Mouse (Mus musculus): Measurements from ENCODE around the gene Rilp.

Gene Rilp

DNA sequence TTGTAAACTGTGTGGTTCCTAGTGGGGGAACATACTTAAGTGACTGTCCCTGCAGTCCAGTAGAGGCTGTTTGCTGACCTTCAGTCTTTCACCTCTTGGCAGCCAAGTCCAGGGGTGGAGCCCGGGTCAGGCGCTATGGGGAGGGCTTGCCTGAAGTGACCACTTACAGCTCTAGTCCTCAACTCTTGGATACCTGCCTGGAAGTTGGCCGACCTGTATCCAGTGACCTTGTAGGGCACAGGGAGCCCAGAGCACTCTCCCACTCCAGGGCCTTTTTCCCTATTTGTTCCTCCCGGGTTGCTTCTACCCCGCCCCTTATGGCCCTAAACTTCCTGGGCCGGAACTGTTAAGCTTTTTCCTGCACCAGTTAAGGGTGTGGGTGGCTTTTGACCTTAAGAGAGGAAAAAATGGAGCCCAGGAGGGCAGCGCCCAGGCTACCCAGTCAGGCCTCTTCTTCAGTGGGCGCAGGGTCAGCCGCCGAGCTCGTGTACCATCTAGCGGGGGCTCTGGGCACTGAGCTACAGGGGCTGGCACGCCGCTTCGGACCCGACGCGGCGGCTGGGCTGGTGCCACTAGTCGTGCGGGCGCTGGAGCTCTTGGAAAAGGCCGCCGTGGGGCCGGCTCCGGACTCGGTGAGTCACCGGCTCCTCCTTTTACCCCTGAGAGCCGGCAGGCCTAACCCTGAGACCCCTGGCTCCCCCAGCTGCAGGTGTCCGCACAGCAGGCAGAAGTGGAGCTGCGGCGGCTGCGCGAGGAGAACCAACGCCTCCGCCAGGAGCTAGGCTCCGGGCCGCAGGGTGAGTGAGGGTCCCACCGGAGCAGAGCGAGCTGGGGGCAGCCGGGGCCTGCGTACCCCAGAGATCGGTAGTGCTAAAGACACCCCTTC lies at the start of gene Rilp:
Gene Rilp (plus strand): TSS at position 354 of the 886 bp plus-strand sequence.
- DNase-seq (ENCODE audit: low spot score in 2 of 2): peak in 1 of 2 experiments; percentile 42

DNA sequence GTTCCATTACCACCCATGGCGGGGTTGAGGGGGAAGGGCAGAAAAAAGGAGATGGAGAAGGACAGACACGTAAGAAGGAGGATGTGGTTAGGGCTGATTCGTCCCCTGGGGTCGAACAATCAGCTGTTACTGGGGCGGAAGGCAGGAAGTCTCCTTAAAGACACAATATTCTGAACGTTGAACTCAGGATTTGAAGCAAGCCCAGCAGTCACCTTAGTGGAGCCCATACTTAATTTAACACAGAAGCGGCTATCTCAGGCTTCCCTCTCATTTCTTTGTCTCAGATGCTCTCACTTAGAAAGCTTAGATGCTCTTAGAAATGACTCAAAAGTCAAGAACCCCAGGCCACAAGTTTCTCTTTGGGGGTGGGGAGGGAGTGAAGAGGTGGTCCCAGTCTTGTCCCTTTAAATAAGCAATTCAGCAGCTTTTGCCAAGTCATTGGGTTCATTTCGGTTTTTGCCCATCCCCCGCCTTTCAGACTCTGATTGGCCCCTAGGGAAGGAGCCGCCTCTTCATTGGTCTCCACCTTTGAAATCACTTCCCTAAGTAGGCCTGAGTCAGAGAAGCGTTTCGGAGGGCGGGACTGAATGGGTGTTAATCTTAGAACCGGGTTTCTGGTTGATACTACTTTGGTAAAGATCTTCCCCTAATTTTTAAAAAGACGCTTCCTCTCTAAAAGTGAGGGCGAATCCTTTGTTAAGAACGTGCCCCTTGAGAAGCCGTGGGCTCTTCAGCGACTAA lies 49.6 kb upstream of the Rilp start:
- peak; percentile 91 for DNase-seq (ENCODE audit: low spot score in 2 of 2)

DNA sequence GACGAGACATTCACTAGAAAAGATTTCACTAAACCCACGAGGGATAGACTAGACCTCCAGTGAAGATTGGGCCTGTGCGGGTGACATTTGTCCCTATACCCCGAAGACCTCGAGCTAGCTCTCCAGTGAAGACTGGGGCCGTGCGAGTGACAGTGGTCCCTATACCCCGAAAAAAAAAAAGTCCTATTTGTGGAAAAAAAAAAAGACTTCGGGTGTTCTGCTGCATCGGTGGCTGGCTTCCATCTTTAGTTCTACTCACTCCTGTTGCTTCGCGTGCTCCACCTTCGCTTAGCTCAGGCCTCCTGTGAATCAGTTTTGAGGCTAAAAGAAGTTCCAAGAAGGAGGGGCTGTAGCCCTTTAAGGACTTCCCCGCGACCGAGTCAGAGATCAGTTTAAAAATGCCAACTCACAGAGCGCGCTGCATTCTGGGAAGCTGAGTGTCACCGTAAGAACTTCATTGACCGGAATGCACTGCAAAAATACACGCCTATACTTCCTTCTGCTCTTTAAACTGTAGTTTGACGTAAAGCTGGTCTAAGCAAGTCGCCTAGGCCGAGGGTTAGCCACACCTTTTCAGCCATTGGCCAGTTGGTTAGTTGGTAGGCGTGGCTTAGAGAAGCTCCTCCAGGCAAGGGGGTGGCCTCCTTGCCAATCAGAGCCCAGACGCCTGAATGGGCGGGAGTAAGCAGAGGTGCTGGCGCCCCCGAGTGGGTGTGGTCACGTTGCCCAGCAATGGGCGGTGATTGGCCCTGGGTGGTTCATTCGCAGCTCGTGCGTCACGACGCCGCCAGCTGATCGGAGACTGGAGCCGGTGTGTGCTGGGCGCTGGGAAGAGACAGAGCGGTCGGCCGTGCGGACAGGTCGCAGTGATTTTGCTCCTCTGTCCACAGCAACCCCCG lies 48.8 kb upstream of the Rilp start, which contains the start of gene Tlcd2:
Gene Tlcd2 (plus strand): TSS at position 872 of the 899 bp plus-strand sequence.
- peak; percentile 99 for DNase-seq (ENCODE audit: low spot score in 2 of 2)

DNA sequence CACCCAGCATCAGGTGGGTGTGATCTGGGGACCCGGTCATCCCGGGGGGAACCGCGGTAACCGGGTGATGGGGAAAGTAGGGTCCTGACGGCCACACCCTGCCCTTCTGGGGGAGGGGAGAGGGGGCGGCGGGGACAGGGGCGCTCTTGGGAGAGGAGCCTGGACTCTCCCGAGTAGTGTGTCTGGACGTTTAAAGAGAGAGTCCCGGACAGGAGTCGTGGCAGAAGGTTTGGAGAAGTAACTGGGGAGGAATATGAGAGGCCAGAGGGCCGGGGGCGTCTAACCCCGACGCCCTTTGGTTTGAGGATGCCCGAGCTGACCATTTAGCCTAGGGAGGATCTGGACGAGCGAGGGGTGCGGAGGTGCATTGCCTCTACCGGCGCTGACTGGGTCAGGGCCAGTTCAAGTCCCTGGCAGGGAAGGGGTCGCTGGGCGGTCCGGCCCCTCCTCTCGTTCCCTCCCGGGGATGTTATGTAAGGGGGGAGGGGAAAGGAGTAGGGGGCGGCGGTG lies 48.1 kb upstream of the Rilp start:
- DNase-seq (ENCODE audit: low spot score in 2 of 2): no peak

DNA sequence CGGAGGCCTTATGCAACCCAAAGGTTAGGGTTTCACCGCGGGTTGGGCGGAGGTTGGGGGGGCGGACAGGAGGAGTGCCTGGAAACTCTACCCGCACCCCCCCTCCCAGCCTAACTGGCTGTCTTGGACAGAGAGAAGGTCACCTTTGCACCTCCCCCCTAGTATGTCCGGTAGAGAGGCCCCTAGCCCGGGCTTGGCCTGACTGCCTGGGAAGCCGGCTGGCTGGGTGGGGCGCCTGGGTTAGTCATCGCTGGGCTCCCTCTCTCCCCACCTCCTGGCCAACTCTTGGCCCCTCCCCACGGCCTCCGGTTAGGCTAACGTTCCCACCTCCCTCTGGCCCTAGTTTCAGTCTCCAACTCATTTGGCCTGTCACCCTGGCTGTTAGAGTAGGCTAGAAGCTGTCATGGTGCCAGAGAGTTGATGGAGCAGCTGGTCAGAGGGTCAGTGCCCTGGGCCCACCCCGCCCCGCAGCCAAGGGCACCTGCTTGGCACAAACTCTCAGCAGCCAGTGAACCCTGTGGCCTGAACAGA lies 47.6 kb upstream of the Rilp start:
- no peak for DNase-seq (ENCODE audit: low spot score in 2 of 2)

DNA sequence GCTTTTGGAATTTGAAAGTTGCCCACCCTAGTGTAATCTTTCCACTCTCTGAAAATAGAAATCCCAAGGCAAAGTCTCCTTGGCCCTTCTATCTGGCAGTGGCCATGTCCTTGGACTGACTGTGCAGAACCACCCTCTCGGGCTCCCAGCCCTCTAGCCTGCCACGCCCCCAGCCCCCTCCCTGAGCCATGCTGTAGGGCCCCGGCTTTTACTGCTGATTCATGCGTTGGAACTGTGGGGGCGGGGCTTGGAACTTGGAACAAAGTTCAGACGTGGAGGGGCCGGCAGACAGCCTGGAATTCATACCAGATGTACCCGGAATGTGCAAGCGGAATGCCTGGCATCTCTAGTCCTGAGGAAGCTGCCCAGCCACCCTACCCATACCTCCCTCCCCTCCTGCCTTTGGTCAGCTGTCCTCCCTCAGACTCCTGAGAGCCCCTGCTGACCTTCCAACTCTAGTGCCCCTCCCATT lies 47.0 kb upstream of the Rilp start:
- peak; percentile 59 for DNase-seq (ENCODE audit: low spot score in 2 of 2)

DNA sequence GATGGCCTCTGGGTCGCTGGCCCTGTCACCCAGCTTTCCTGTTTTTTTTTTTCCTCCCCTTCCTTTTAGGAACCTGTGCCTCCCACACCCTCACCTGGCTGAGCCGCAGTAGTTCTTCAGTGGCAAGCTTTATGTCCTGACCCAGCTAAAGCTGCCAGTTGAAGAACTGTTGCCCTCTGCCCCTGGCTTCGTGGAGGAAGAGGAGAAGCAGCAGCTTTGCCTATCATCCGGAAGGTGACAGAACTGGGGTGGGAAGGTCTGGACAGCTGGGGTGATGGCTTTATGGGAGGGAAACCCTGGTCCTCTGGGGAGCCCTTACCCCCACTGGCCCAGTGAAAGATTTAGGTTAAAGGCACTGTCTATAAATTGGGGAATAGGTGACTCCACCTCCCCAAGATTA lies 46.3 kb upstream of the Rilp start:
- no peak for DNase-seq (ENCODE audit: low spot score in 2 of 2)

DNA sequence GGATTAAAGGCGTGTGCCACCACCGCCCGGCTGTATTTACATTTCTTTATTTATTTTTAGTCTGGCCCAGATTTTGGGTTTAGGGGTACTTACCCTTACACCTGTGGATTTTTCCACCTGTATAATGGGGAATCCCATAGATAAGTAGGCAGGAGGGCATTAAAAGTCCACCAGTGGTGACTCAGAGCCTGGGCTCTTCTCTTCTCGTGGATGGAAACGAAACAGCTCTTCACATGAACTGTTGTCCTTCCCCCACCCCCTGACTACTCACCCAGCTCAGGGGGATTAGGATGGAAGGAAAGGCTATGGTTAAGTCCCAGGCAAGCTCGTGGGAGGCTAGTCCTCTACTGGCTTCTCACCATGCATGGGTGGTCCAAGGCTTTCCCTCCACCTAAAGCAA lies 45.5 kb upstream of the Rilp start:
- DNase-seq (ENCODE audit: low spot score in 2 of 2): no peak

DNA sequence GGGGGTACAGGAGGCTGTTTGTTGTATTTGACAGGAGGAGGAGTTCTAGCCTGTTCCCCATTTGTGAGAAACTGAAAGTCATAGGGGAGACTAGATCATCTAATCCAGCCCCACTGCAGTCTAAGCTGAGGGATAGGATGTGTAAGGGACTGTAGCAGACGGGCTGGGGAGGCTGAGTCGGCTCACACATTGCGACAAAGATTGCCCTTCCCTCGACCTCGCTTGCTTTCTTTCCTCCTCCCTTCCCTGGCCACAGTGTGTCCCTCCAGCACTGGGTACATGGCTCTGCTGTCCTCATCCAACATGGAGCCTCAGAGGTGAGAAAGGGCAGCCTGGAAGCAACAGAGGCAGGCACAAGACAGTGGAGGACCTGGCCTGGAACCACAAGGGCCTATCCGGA lies 44.8 kb upstream of the Rilp start:
- DNase-seq (ENCODE audit: low spot score in 2 of 2): no peak

DNA sequence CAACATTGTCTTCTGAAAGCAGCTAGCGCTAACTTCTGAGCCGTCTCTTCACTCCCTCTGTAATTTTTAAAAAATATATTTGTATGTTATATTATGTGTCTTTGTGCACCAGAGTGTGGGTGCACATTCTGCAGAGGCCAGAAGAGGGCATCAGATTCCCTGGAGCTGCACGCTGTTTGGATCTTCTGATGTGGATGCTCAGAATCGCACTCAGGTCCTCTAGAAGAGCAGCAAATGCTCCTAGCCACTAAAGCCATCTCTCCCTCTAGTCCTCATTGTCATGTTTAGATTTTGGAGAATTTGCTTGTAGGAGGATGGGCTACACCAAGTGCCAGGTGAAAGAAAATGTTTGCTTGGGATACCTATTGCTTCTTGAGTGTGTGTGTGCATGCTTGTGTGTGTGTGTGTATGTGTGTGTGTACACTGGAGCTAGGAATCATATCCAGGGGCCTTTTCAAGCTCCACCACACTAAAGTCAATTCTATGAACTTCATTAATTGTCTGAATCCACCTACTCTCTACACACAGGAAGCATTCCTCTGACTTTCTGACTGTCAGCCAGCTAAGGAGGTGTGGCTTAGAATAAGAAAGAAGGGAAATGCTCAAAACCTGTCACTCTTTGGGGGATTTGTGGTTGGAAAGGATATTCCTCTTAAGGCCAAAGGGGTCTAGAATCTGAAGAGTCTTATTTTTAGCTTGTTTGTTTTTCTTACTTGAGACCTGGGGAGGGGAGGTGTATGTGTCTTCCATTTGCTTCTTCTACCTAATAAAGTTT lies 43.0 kb upstream of the Rilp start:
- no peak for DNase-seq (ENCODE audit: low spot score in 2 of 2)

DNA sequence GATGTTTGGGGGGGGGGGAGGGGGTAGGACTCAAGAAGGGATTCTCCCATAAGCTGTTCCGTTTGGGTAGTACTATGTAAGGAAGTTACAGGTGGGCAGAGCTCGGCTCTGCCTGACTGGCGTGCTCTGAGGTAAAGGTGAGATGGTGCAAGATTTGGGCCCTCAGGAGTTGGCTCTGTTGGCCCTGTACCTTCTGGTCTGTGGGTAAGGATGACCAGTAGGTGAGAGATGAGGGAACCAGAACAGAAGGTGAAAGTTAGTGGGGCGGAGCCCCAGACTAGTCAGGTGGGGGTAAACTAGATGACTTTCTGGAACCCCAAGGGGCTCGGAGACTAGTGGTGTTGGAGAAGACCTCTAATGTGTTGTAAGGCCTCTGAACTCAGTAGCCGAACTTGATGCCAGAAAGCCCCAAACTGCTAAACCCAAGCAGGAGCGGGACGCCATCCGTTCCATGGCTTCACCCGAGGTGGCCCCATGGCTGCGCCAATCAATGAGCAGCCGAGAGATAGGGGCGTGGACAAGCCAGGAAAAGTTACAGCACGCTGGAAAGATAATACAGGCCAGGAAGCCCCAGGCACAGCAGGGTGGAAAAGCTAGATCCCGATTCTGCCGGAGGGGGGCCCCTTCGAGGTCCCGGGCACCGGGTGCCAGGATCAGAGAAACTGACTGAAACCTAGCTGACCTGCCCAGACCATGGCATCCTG lies 42.2 kb upstream of the Rilp start:
- no peak for DNase-seq (ENCODE audit: low spot score in 2 of 2)

DNA sequence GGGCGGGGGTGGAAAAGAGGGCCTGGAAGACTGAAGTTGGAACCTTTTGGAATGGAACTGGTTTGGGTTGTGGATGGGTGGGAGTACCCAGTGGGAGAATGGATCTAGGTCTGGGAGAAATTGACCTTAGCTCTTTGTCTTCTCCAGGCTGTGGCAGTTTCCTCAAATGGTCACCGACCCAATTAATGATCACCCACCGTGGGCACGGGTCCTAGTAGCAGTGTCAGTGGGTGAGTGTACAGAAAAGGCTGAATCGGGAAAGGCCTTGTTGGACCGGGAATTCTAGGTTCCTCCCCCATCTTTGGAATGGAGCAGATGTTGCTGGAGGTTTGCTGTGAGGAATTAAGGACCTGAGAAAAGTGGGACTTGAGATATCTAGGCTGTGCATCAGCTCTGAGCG lies 41.5 kb upstream of the Rilp start:
- no peak for DNase-seq (ENCODE audit: low spot score in 2 of 2)

DNA sequence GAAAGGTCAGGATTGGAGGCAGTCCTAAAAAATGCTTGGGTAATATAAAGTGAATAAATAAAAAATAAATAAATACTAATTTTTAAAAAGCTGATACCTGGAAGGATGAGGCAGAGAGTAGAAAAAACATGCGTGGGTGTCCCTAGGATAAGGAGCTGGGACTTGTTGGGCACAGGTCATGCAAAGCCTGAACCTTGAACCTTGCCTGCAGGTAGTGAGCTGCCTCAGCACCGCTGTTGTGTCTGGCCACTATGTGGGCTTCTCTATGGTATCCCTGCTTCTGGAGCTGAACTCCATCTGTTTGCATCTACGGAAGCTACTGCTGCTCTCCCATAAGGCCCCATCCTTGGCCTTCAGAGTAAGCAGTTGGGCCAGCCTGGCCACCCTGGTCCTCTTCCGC lies 40.6 kb upstream of the Rilp start:
- no peak for DNase-seq (ENCODE audit: low spot score in 2 of 2)

DNA sequence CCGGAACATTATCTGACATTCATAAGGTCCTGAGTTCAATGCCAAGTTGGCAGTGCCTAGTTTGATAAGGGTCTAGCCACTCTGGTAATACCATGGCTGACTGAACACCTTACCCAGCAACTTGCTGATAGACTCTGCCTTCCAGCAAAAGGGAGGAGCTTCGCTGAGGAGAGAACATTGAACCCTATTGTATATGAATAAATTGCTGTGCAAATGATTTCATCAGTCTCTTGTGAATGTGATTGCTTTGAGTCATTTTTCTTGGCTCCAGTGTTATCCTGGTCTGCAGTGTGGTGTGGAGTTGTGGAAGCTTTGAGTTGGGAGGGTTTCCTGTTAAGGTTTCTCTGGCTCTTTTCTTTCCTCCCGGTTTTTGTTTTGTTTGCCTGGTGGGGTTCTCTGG lies 39.2 kb upstream of the Rilp start:
- no peak for DNase-seq (ENCODE audit: low spot score in 2 of 2)

DNA sequence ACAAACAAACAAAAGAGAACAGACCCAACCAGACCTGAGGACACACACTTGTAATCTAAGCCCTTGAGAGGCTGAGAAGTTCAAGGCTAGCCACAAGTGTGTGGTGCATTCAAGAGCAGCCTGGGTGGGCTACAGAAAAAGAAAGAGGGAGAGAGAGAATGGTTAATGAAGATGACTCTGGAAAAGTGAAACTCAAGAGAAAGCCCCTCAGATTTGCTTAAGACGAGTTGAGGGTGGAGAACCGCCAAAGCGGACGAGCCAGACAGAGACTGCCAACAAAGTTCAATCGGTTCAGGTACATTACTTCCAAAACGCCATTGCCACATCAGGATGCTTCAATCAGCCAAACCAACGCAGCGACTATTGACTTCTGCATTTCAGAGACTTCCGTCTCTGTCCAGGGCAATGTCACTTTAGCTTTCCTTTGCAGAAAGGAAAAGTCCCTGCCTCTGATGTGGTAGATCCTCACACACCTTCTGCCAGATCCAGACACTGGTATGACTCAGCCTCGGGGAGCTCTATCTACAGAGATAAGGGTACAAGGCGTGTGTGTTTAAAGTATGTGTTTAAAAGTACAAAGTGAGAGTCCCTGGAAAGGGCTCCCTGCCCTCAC lies 37.3 kb upstream of the Rilp start:
- no peak for DNase-seq (ENCODE audit: low spot score in 2 of 2)

DNA sequence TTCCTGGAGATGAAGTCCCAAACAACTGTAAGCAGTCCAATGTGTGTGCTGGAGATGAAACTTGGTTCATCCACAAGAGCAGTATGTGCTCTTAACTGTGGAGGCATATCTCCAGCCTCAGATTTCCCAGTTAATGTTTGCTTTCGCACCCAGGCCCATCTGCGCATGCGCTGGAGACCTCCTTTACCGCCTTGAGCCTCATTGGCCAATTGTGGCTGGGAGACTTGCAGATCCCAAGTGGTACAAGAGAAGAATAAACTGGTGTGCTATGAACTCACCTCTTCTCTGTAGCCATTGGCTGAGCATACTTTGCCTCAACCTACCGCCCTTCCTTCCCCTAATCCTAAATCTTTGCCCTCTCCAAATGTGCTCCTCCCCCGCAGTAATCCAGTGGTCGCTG lies 36.5 kb upstream of the Rilp start:
- no peak for DNase-seq (ENCODE audit: low spot score in 2 of 2)

DNA sequence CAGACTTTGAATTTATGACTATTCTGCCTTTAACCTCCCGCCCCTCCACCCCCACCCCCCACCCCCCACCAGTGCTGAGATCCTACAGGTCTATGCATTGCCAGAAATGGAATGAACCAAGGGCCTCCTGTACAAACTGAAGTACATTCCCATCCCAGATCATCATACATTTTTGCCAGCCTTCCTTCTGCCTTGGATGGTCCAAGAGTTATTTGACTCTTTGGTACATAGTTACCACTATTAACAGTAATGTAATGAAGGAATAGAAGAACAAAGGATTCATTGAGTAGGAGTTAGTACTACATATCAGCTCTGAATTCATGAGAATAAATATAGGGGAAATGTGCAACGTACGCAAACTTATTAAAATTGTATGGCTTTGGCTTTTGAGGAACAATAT lies 23.7 kb upstream of the Rilp start:
- no peak for DNase-seq (ENCODE audit: low spot score in 2 of 2)

DNA sequence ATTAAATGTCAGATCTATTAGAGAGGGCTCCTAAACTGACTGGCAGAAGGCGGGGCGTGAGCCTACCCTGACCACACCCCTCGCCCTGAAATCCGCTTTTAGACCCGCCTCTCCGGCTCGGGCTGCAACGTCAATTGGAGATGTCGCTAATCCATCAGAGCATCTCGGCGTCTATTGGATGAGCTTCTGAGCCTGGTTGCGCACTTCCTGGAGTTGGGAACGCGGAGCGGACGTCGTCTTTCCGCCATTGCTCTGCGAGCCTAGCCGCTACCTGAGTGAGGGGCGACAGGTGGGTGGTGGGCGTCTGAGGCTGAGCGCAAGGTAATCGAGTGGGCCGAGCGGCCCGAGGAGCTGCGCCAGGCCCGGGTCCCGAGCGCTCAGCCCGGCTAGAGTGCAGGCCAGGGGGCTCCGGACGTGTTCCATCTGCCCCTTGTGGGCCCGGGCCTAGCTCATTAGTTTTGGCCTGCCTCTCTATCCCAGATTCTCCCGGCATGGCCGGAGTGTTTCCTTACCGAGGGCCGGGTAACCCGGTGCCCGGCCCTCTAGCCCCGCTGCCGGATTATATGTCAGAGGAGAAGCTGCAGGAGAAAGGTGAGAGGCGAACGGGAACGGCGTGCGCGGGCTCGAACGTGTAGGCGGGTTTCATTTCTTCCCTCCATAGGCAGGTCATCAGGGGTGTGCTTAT lies 23.2 kb upstream of the Rilp start, which contains the start of gene Prpf8:
Gene Prpf8 (plus strand): TSS at position 216 of the 685 bp plus-strand sequence.
- DNase-seq (ENCODE audit: low spot score in 2 of 2): peak; percentile 99 to 100

DNA sequence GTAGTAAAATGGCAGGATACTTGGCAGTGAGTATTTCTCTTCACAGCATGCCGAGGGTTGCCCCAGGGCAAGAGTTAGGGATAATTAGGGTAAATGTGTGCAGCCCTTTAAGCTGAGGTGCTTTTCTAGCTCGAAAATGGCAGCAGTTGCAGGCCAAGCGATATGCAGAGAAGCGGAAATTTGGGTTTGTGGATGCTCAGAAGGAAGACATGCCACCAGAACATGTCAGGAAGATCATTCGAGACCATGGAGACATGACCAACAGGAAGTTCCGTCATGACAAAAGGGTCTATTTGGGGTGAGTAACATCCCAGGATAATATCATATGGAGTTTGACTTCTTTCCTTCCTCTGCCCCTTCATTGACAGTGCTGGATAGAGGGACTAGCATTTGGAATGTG lies 22.4 kb upstream of the Rilp start:
- DNase-seq (ENCODE audit: low spot score in 2 of 2): no peak
